Mouse (Mus musculus) midbrain, embryonic 14.5 days (tissue): ENCODE data around the gene Grik4. TPM values are rescaled to one million over a fixed set of nuclear protein-coding genes. Genes with fewer than 3 reads are reported as not detected.
"Not testable (repeated sequence)": the region's sequence is repeated elsewhere in the genome, so short reads cannot be mapped to it uniquely, and the experiment has no call there.

Experiments
- ATAC-seq: fragments of 200-750 bp; cut with Nextera tagmentation; 2 replicates; pipeline ENCODE4 v1.8.0; 2017; ENCODE audit warnings: moderate number of reproducible peaks, moderate library complexity; ENCODE audit not compliant: low FRiP score, low TSS enrichment
- DNase-seq: peaks from one replicate; pipeline ENCODE4 v3.0.0-alpha.2; 2015
- H3K27ac ChIP-seq: fragments of 300-500 bp; sonication (generic); replicated peaks from 2 replicates; pipeline ENCODE4 v1.5.1; 2014; ENCODE audit warnings: mild to moderate bottlenecking, low read depth, low read length, moderate library complexity
- H3K27me3 ChIP-seq: fragments of 300-500 bp; sonication (generic); 2 replicates; pipeline ENCODE4 v1.6.1; 2014; ENCODE audit warnings: low read length, control low read depth, mixed read lengths; ENCODE audit not compliant: control insufficient read depth, insufficient read depth
- H3K36me3 ChIP-seq: fragments of 300-500 bp; sonication (generic); 2 replicates; pipeline ENCODE4 v1.6.1; 2014; ENCODE audit warnings: low read length, control low read depth; ENCODE audit not compliant: control insufficient read depth, insufficient read depth
- H3K4me1 ChIP-seq: fragments of 300-500 bp; sonication (generic); 2 replicates; pipeline ENCODE4 v1.6.1; 2014; ENCODE audit warnings: mild to moderate bottlenecking, antibody characterized with exemption, low read length, control low read depth; ENCODE audit not compliant: control insufficient read depth, insufficient read depth
- H3K4me2 ChIP-seq: fragments of 300-500 bp; sonication (generic); 2 replicates; pipeline ENCODE4 v1.6.1; 2014; ENCODE audit warnings: mild to moderate bottlenecking, low read length, moderate library complexity
- H3K4me3 ChIP-seq: fragments of 300-500 bp; sonication (generic); replicated peaks from 2 replicates; pipeline ENCODE4 v1.5.1; 2014; ENCODE audit warnings: low read depth, low read length
- H3K9ac ChIP-seq: fragments of 300-500 bp; sonication (generic); replicated peaks from 2 replicates; pipeline ENCODE4 v1.6.1; 2014; ENCODE audit warnings: mild to moderate bottlenecking, low read length, moderate library complexity
- H3K9me3 ChIP-seq: fragments of 300-500 bp; sonication (generic); 2 replicates; pipeline ENCODE4 v1.6.1; 2016; ENCODE audit warnings: low read length, control low read depth, mixed read lengths; ENCODE audit not compliant: control insufficient read depth
- WGBS: fragments of 180-500 bp; shearing (Covaris S2); extraction: QIAGEN DNeasy Blood & Tissue Kit; methylation state at CpG from one replicate; pipeline ENCODE4 v1.1.7; 2014; 5-methylcytosine and 5-hydroxymethylcytosine counted together
- polyA plus RNA-seq: library from polyadenylated mRNA; unstranded; fragments of >200 nt; fragmentation: Nextera tagmentation; extraction: Ambion mirVana; gene quantifications from 2 replicates; pipeline ENCODE4 v1.2.1, GENCODE M21; 2014

Gene Grik4
- polyA plus RNA-seq = 4.4 and 6.6 TPM in 2 replicates

DNA sequence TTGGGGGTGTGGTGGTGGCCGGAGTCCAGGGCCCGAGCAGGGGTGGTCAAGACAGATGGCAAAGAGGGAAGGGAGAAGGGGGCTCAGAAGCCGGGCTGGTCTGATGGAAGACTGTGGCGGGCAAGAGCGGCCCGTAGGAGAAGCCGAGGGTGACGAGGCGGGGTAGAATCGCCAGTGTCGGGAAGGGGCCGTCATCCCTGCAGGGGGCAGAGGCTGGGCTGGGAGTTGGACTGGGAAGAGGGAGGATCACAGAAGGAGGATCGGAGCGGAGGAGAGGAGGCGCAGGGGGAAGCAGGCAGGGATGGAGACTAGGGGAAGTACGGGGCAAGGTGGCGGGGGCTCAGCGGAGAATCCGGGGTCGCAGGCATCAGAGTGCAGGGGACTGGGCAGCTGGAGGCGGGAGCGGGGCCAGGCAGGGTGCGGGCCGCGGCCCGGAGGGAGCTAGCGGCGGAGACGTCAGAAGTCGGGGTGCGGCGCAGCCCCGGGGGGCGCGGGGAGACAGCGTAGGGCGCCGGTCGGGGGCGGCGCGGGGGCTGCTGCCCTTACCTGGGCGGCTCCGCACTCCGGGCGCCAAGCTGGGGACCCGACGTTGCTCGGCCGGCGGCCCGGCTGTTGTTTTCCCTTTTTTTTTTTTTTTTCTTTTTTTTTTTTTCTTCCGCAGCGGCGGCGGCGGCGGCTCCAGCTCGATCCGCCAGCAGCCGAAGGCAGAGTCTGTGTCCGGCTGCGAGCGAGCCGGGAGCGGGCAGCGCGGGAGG lies at the start of gene Grik4:
Grik4 (minus strand) TSS at position 713 of the 755 bp plus-strand sequence.
- Histone ChIP-seq H3K9ac (peak within 1 kb of the TSS; percentile 91), H3K9me3 (no peaks in the 10 kb centered on the region), H3K27me3 (no peaks in the 10 kb centered on the region), H3K36me3 (no peaks in the 10 kb centered on the region), H3K4me3 (peak within 1 kb of the TSS; percentile 82), H3K27ac (peak within 1 kb of the TSS; percentile 75), H3K4me2 (peak within 1 kb of the TSS; percentile 92), H3K4me1 (peaks cover 14% of the 10 kb centered on the region)
- 1% methylated on average over 64 of the region's 68 CpGs for WGBS
- ATAC-seq (peak; percentile 90), DNase-seq (peak; percentile 62)

DNA sequence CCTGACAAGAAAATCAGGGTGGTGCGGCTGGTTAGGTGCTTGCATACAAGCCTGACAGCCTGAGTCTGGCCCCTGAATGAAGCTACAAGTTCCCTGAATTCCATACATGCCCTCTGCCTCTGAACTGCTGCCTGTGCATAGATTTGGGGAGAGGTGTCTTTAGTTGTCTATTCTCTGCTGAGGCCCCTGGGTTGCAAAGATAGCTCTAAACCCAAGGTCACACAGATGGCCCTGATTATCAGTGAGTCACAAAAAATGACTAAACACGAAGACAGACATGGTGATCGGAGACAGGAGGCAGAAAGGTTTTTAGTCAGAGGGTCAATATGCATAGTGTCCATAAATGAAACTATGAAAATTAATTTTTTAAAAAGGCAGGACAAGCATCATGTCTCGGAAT lies 49.4 kb upstream of the Grik4 start:
- Histone ChIP-seq H3K36me3 (peaks cover 84% of the 10 kb centered on the region), H3K4me3 (no peak overlapping the region), H3K4me1 (no peaks in the 10 kb centered on the region), H3K9me3 (no peaks in the 10 kb centered on the region), H3K9ac (no peak overlapping the region), H3K4me2 (no peak overlapping the region), H3K27me3 (no peaks in the 10 kb centered on the region), H3K27ac (no peak overlapping the region)
- 95% methylated on average over 4 of the region's 4 CpGs for WGBS
- no peak for ATAC-seq
- DNase-seq = no peak

DNA sequence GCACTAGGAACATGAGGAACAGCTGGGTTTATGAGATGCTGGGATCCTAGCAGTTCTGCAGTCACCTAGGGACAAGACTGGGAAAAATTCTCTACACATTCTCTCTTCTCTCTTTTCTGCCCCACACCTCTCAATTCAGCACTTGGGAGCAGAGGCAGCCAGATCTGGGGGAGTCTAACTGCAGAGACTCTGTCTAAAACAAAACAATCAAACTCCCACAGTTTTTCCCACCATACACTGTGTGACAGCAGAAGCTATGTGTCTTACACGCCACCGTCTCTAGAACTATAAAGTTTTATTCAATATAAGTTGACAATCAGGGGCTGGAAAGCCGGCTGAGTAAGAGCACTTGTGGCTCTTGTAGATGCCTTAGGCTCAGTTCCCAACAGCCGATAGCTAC lies 43.7 kb upstream of the Grik4 start:
- Histone ChIP-seq H3K9ac (no peak overlapping the region), H3K4me2 (no peak overlapping the region), H3K9me3 (no peaks in the 10 kb centered on the region), H3K27me3 (no peaks in the 10 kb centered on the region), H3K27ac (no peak overlapping the region), H3K36me3 (peaks cover 86% of the 10 kb centered on the region), H3K4me1 (no peaks in the 10 kb centered on the region), H3K4me3 (no peak overlapping the region)
- DNase-seq (no peak), ATAC-seq (no peak)
- 90% methylated on average over 4 of the region's 4 CpGs for WGBS

DNA sequence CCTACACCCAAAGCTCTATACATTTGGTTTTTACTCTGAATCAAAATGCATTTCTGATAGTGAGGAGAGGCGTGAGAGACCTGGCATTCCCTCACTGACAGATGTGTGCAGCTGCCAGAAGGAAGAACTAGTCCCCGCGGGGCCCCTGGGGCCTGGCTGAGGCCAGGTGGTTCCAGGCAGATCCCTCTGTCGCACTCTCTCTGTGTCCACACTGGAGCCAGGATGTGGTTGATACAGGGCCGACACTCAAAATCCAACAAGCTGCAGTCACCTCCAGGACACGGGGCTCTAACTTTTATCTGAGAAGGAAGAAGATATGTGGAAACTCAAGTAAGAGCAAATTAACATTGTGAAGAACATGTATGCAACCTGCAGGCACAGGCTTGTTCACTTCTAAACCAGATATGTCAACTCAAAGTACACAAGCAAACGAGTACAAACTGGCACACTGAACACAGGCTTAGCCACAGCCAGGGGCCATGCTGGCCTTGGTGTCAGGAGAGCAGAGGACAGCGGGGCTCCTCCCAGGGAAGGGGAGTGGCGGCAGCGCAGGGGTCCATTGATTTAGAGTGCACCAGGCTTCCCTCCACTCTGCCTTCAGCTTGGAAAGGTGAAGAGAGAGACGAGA lies 24.7 kb upstream of the Grik4 start:
- Histone ChIP-seq H3K9me3 (no peaks in the 10 kb centered on the region), H3K27ac (no peak overlapping the region), H3K4me3 (no peak overlapping the region), H3K4me1 (no peaks in the 10 kb centered on the region), H3K4me2 (no peak overlapping the region), H3K36me3 (peaks cover 80% of the 10 kb centered on the region), H3K27me3 (no peaks in the 10 kb centered on the region), H3K9ac (no peak overlapping the region)
- ATAC-seq = no peak
- no peak for DNase-seq
- WGBS = 76% methylated on average over 11 of the region's 11 CpGs

DNA sequence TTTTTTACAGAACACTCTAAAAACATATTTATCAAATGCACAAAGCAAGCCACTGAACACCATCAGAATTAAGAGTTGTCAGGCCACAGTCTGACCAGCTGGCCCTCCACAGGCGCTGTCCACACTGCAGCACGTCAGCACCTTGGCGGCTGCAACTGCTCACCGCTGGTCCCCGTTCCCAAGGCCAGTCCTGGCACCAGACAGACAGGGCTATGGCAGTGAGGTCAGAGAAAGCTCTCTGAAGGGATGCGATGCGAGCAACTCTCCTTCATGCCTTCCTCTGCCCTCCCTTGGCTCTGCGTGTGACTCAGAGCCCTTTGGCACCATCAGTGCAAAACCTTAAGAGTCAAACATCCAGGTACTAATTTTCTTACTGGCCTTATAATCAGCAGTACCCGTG lies 23.4 kb upstream of the Grik4 start:
- Histone ChIP-seq H3K27me3 (no peaks in the 10 kb centered on the region), H3K9me3 (no peaks in the 10 kb centered on the region), H3K36me3 (peaks cover 67% of the 10 kb centered on the region), H3K4me3 (no peak overlapping the region), H3K4me1 (no peaks in the 10 kb centered on the region), H3K4me2 (no peak overlapping the region), H3K27ac (no peak overlapping the region), H3K9ac (no peak overlapping the region)
- WGBS = 91% methylated on average over 9 of the region's 9 CpGs
- ATAC-seq (no peak), DNase-seq (no peak)

DNA sequence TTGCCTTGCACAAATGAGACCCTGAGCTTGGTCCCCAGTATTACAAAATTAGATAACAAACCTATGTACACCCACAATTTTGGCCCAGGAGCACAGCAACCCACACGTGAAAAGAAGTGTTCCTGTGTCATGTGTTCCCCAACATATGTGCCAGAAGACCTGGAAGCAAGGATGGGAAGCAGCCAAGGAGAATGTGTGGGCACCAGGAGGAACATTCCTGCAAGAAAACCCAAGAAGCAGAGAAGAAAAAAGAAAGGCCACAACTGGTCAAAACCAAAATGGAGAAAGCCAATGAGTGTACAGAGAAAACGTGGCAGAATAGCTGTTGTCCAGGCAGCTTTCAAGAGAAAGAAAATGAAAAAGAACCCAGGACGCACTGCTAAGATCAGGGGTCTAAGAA lies 20.5 kb upstream of the Grik4 start:
- H3K9ac ChIP-seq, H3K27ac ChIP-seq, H3K9me3 ChIP-seq, H3K27me3 ChIP-seq, H3K4me1 ChIP-seq, H3K4me2 ChIP-seq, ATAC-seq, H3K4me3 ChIP-seq, DNase-seq: not testable (repeated sequence)
- WGBS = 97% methylated on average over 3 of the region's 3 CpGs
- H3K36me3 ChIP-seq = peaks cover 38% of the 10 kb centered on the region

DNA sequence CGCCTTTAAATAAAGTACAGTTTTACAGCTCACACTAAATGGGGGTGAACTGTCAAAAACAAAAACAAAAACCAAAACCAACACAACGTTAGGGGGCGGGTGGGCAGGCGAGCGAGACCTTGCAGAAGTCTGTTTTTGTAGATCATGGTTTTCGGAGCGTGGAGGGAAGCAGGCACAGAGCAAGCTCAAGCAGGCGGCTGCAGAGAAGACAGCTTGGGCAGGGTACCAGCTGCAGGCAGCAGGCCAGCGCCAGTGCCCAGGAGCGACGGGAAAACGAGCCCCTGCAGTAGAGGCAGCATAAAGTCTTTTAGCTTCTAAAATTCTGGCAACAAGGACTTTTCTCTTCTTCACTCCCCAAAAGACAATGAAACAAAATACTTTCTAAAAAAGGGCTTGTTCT lies 20.1 kb upstream of the Grik4 start:
- no peak overlapping the region for H3K4me3 ChIP-seq
- 90% methylated on average over 12 of the region's 12 CpGs for WGBS
- no peaks in the 10 kb centered on the region for H3K9me3 ChIP-seq
- no peak overlapping the region for H3K9ac ChIP-seq
- H3K4me2 ChIP-seq = no peak overlapping the region
- no peak for DNase-seq
- no peak for ATAC-seq
- H3K27me3 ChIP-seq = no peaks in the 10 kb centered on the region
- H3K36me3 ChIP-seq = peaks cover 34% of the 10 kb centered on the region
- H3K4me1 ChIP-seq = no peaks in the 10 kb centered on the region
- 0 out of 2 replicates have a peak overlapping the region, but pooled peaks have one; percentile 0 for H3K27ac ChIP-seq

DNA sequence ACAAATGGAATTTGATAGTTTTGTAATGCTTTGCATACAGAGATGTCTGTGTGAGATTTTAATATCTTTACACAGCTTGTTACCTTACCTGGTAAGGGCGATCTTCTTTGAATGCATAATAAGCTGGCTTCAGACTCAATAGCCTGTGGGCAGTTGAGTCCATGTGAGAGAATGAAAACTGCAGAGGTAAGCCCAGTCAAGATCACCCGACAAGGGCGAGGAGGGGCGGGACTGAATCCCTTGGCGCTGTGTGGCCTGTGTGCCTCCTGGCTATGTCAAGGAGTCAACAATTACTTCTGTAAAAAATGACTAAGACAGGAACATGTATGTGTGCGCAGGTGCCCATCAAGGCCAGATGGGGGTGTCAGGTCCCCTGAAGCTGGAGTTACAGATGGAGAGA lies 18.2 kb upstream of the Grik4 start:
- Histone ChIP-seq H3K27ac (no peak overlapping the region), H3K9me3 (no peaks in the 10 kb centered on the region), H3K4me2 (no peak overlapping the region), H3K27me3 (no peaks in the 10 kb centered on the region), H3K36me3 (peaks cover 15% of the 10 kb centered on the region), H3K9ac (no peak overlapping the region), H3K4me1 (no peaks in the 10 kb centered on the region), H3K4me3 (no peak overlapping the region)
- ATAC-seq = no peak
- WGBS = 83% methylated on average over 6 of the region's 6 CpGs
- DNase-seq = no peak

DNA sequence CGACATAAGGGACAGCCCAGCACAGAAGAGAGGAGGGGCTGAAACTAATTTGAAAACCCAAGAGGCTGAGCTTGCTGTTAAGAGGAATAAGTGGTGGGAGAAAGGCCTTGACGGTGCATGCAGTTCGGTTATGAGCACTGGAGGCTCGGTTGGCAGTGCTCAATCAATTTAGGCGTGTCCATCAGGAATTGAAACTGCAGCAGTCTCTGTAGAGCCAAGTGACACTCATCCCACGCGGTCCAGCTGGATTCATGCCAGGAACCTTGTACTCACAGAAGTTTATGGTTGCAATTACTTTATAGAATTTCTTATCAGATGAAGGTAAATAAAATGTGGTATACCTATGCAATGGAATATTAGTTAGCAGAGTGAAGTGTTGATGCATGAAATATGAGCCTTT lies 14.1 kb upstream of the Grik4 start:
- no peak overlapping the region for H3K4me3 ChIP-seq
- ATAC-seq = no peak
- H3K27ac ChIP-seq = no peak overlapping the region
- DNase-seq = peak; percentile 41
- no peaks in the 10 kb centered on the region for H3K36me3 ChIP-seq
- H3K27me3 ChIP-seq = no peaks in the 10 kb centered on the region
- H3K9me3 ChIP-seq = no peaks in the 10 kb centered on the region
- no peak overlapping the region for H3K4me2 ChIP-seq
- no peaks in the 10 kb centered on the region for H3K4me1 ChIP-seq
- WGBS = 39% methylated on average over 7 of the region's 7 CpGs
- H3K9ac ChIP-seq = no peak overlapping the region
